Mouse (Mus musculus) liver, postnatal 0 days (tissue): ENCODE data around the gene Idi1.
"Not testable (repeated sequence)": the region's sequence is repeated elsewhere in the genome, so short reads cannot be mapped to it uniquely, and the experiment has no call there.

Experiments
- CTCF ChIP-seq: sonication (generic); IDR thresholded peaks from 2 replicates; pipeline ENCODE4 v1.5.1; 2016; ENCODE audit warnings: antibody characterized with exemption, low read depth
- EP300 ChIP-seq: IDR thresholded peaks from 2 replicates; pipeline ENCODE4 v1.6.1; 2016; ENCODE audit warnings: antibody characterized with exemption, low read depth, mild to moderate bottlenecking

- TF ChIP-seq EP300, CTCF: not testable (repeated sequence)
These were observed 28.6 kb downstream of the Idi1 start for GRCm38 (mm10) chr13:8913890-8914289.
